Mouse (Mus musculus) liver, embryonic 14.5 days (tissue): ENCODE data around the gene Astn2.

Experiments used
- CTCF ChIP-seq: IDR thresholded peaks from 2 replicates; pipeline ENCODE4 v1.5.1; 2016; ENCODE audit warnings: antibody characterized with exemption, low read depth, control low read depth
- EP300 ChIP-seq: IDR thresholded peaks from 2 replicates; pipeline ENCODE4 v1.6.1; 2016; ENCODE audit warnings: antibody characterized with exemption, low read depth

GRCm38 (mm10) chr4:65548561-65548960, 855.9 kb downstream of the Astn2 start:
- TF ChIP-seq CTCF = no peak
- TF ChIP-seq EP300 = no peak
